Mouse (Mus musculus) bone marrow, adult 2 months (tissue): ENCODE measurements around the gene Mtss1l.

Source experiments
- CTCF ChIP-seq: fragments of 200-500 bp; IDR thresholded peaks from 2 replicates; pipeline ENCODE4 v1.5.1; 2011; ENCODE audit warnings: low read length, control low read depth; ENCODE audit not compliant: control insufficient read depth, insufficient read depth
- POLR2A ChIP-seq: fragments of 200-500 bp; IDR thresholded peaks from 2 replicates; pipeline ENCODE4 v1.6.1; 2011; ENCODE audit warnings: low read depth, mild to moderate bottlenecking, control low read depth, low read length, borderline replicate concordance; ENCODE audit not compliant: control insufficient read depth

GRCm38 (mm10) chr8:110687726-110688125 is 33.5 kb upstream of the Mtss1l start:
- TF ChIP-seq POLR2A: no peak
- TF ChIP-seq CTCF: no peak
